Mouse (Mus musculus) MEL (cell line): Measurements from ENCODE around the gene Mrpl10. TPM values are rescaled to one million over a fixed set of nuclear protein-coding genes. Genes with fewer than 3 reads are reported as not detected.

Source experiments
- DNase-seq: peaks from one replicate; pipeline ENCODE4 v3.0.0; 2011; ENCODE audit warnings: low read depth, low spot score
- H3K27ac ChIP-seq: 2 replicates; pipeline ENCODE4 v1.5.1; 2012; ENCODE audit warnings: low read depth, mild to moderate bottlenecking, control low read depth, low read length, moderate library complexity; ENCODE audit not compliant: control insufficient read depth
- H3K27me3 ChIP-seq, 2 experiments: fragments of 150-350 bp in 1 of 2; sonication (generic) in 1 of 2; 2 replicates each; pipeline ENCODE4 v1.6.1; 2012; ENCODE audit warnings: low read length in 2 of 2, mild to moderate bottlenecking in 2 of 2, improper control_type of control experiment in 1 of 2, moderate library complexity in 1 of 2; ENCODE audit not compliant: insufficient read depth in 2 of 2, control insufficient read depth in 1 of 2
- H3K36me3 ChIP-seq, 2 experiments: 2 replicates each; pipeline ENCODE4 v1.6.1; 2012 to 2014; ENCODE audit warnings: low read length in 2 of 2, improper control_type of control experiment in 1 of 2, inconsistent platforms in 1 of 2, mild to moderate bottlenecking in 1 of 2; ENCODE audit not compliant: insufficient read depth in 2 of 2, control insufficient read depth in 1 of 2
- H3K4me1 ChIP-seq, 2 experiments: fragments of 150-350 bp in 1 of 2; sonication (generic) in 1 of 2; 2 replicates each; pipeline ENCODE4 v1.6.1; 2012; ENCODE audit warnings: low read length in 2 of 2, improper control_type of control experiment in 1 of 2, mild to moderate bottlenecking in 1 of 2; ENCODE audit not compliant: insufficient read depth in 2 of 2, control insufficient read depth in 1 of 2
- H3K4me3 ChIP-seq, 2 experiments: fragments of 150-350 bp in 1 of 2; sonication (generic) in 1 of 2; 2 replicates each; pipeline ENCODE4 v1.5.1; 2012; ENCODE audit warnings: low read depth in 2 of 2, low read length in 2 of 2, mild to moderate bottlenecking in 2 of 2, moderate library complexity in 2 of 2, control low read depth in 1 of 2, improper control_type of control experiment in 1 of 2; ENCODE audit not compliant: control insufficient read depth in 1 of 2, insufficient read depth in 1 of 2
- H3K79me2 ChIP-seq: 2 replicates; pipeline ENCODE4 v1.6.1; 2012; ENCODE audit warnings: mild to moderate bottlenecking, low read length, moderate library complexity; ENCODE audit not compliant: control insufficient read depth, poor library complexity, insufficient read depth
- H3K9ac ChIP-seq: 2 replicates; pipeline ENCODE4 v1.6.1; 2012; ENCODE audit warnings: low read depth, mild to moderate bottlenecking, control low read depth, low read length, moderate library complexity; ENCODE audit not compliant: control insufficient read depth, poor library complexity, severe bottlenecking
- H3K9me3 ChIP-seq: fragments of 150-350 bp; sonication (generic); replicated peaks from 2 replicates; pipeline ENCODE4 v1.6.1; 2012; ENCODE audit warnings: mild to moderate bottlenecking, low read length, improper control_type of control experiment, moderate library complexity; ENCODE audit not compliant: insufficient read depth
- BHLHE40 ChIP-seq: IDR thresholded peaks from 2 replicates; pipeline ENCODE4 v1.6.1; 2012; ENCODE audit warnings: low read depth, mild to moderate bottlenecking, inconsistent platforms, low read length, improper control_type of control experiment, borderline replicate concordance
- CHD1 ChIP-seq: IDR thresholded peaks from 2 replicates; pipeline ENCODE4 v1.6.1; 2012; ENCODE audit warnings: low read depth, mild to moderate bottlenecking, inconsistent platforms, low read length, improper control_type of control experiment
- CHD2 ChIP-seq: IDR thresholded peaks from 2 replicates; pipeline ENCODE4 v1.6.1; 2011; ENCODE audit warnings: low read length, improper control_type of control experiment
- CTCF ChIP-seq, 3 experiments: IDR thresholded peaks in 2 of 3; conservative IDR thresholded peaks in 1 of 3; 2 replicates each; pipeline ENCODE4 v1.5.1; 2011 to 2012; ENCODE audit warnings: low read length in 3 of 3, low read depth in 2 of 3, mild to moderate bottlenecking in 2 of 3, improper control_type of control experiment in 1 of 3, inconsistent platforms in 1 of 3, mixed read lengths in 1 of 3, moderate library complexity in 1 of 3; ENCODE audit not compliant: control insufficient read depth in 1 of 3, insufficient read depth in 1 of 3, poor library complexity in 1 of 3, severe bottlenecking in 1 of 3
- E2F4 ChIP-seq: IDR thresholded peaks from 2 replicates; pipeline ENCODE4 v1.6.1; 2011; ENCODE audit warnings: low read depth, low read length, improper control_type of control experiment, borderline replicate concordance
- EP300 ChIP-seq, 2 experiments: IDR thresholded peaks; 2 replicates each; pipeline ENCODE4 v1.6.1; 2011; ENCODE audit warnings: improper control_type of control experiment in 2 of 2, low read length in 2 of 2, low read depth in 1 of 2, mild to moderate bottlenecking in 1 of 2
- GABPA ChIP-seq: IDR thresholded peaks from 2 replicates; pipeline ENCODE4 v1.6.1; 2012; ENCODE audit warnings: low read depth, mild to moderate bottlenecking, inconsistent platforms, low read length, improper control_type of control experiment, moderate library complexity
- GATA1 ChIP-seq: IDR thresholded peaks from 2 replicates; pipeline ENCODE4 v1.6.1; 2011; ENCODE audit warnings: low read depth, low read length, improper control_type of control experiment
- HCFC1 ChIP-seq: IDR thresholded peaks from 2 replicates; pipeline ENCODE4 v1.6.1; 2012; ENCODE audit warnings: low read depth, mild to moderate bottlenecking, inconsistent platforms, low read length, improper control_type of control experiment, moderate library complexity
- JUND ChIP-seq: IDR thresholded peaks from 2 replicates; pipeline ENCODE4 v1.6.1; 2011; ENCODE audit warnings: low read depth, mild to moderate bottlenecking, improper control_type of control experiment, low read length
- KAT2A ChIP-seq: conservative IDR thresholded peaks from 2 replicates; pipeline ENCODE4 v1.6.1; 2012; ENCODE audit warnings: low read depth, low read length, improper control_type of control experiment, inconsistent platforms
- MAFK ChIP-seq: IDR thresholded peaks from 2 replicates; pipeline ENCODE4 v1.6.1; 2011; ENCODE audit warnings: low read depth, mild to moderate bottlenecking, low read length, improper control_type of control experiment, borderline replicate concordance
- MAZ ChIP-seq: IDR thresholded peaks from 2 replicates; pipeline ENCODE4 v1.6.1; 2012; ENCODE audit warnings: low read depth, mild to moderate bottlenecking, inconsistent platforms, low read length, improper control_type of control experiment
- MEF2A ChIP-seq: IDR thresholded peaks from 2 replicates; pipeline ENCODE4 v1.6.1; 2014; ENCODE audit warnings: low read depth, mild to moderate bottlenecking, inconsistent platforms, low read length, improper control_type of control experiment; ENCODE audit not compliant: poor library complexity, insufficient replicate concordance, severe bottlenecking; ENCODE audit errors: extremely low read depth
- MXI1 ChIP-seq: IDR thresholded peaks from 2 replicates; pipeline ENCODE4 v1.6.1; 2011; ENCODE audit warnings: mild to moderate bottlenecking, low read depth, low read length, improper control_type of control experiment
- MYB ChIP-seq: IDR thresholded peaks from 2 replicates; pipeline ENCODE4 v1.6.1; 2011; ENCODE audit warnings: mild to moderate bottlenecking, low read depth, low read length, improper control_type of control experiment
- MYC ChIP-seq: IDR thresholded peaks from 2 replicates; pipeline ENCODE4 v1.6.1; 2011; ENCODE audit warnings: low read depth, mild to moderate bottlenecking, low read length, improper control_type of control experiment, moderate library complexity
- NELFE ChIP-seq: IDR thresholded peaks from 2 replicates; pipeline ENCODE4 v1.6.1; 2011; ENCODE audit warnings: low read depth, low read length, improper control_type of control experiment
- NRF1 ChIP-seq: IDR thresholded peaks from 2 replicates; pipeline ENCODE4 v1.6.1; 2014; ENCODE audit warnings: low read depth, mild to moderate bottlenecking, inconsistent platforms, low read length, improper control_type of control experiment, moderate library complexity; ENCODE audit not compliant: poor library complexity, insufficient read depth, severe bottlenecking
- POLR2A ChIP-seq, 2 experiments: IDR thresholded peaks; 2 replicates each; pipeline ENCODE4 v1.6.1; 2011 to 2012; ENCODE audit warnings: low read length in 2 of 2, mild to moderate bottlenecking in 2 of 2, control low read depth in 1 of 2, improper control_type of control experiment in 1 of 2, low read depth in 1 of 2, moderate library complexity in 1 of 2; ENCODE audit not compliant: control insufficient read depth in 1 of 2, insufficient read depth in 1 of 2, poor library complexity in 1 of 2
- RAD21 ChIP-seq: IDR thresholded peaks from 2 replicates; pipeline ENCODE4 v1.6.1; 2011; ENCODE audit warnings: mild to moderate bottlenecking, low read depth, low read length, improper control_type of control experiment
- RCOR1 ChIP-seq: IDR thresholded peaks from 2 replicates; pipeline ENCODE4 v1.6.1; 2012; ENCODE audit warnings: low read depth, mild to moderate bottlenecking, inconsistent platforms, low read length, improper control_type of control experiment
- SIN3A ChIP-seq: IDR thresholded peaks from 2 replicates; pipeline ENCODE4 v1.6.1; 2012; ENCODE audit warnings: low read length, improper control_type of control experiment, inconsistent platforms
- SMC3 ChIP-seq: IDR thresholded peaks from 2 replicates; pipeline ENCODE4 v1.6.1; 2011; ENCODE audit warnings: low read depth, low read length, improper control_type of control experiment
- TAL1 ChIP-seq: IDR thresholded peaks from 2 replicates; pipeline ENCODE4 v1.6.1; 2012; ENCODE audit warnings: mild to moderate bottlenecking, inconsistent platforms, low read length, moderate library complexity, mixed read lengths
- TBP ChIP-seq: IDR thresholded peaks from 2 replicates; pipeline ENCODE4 v1.8.0; 2011; ENCODE audit warnings: low read depth, low read length, improper control_type of control experiment
- TCF12 ChIP-seq: IDR thresholded peaks from 2 replicates; pipeline ENCODE4 v1.6.1; 2014; ENCODE audit warnings: low read depth, mild to moderate bottlenecking, inconsistent platforms, low read length, improper control_type of control experiment, moderate library complexity
- USF2 ChIP-seq, 2 experiments: IDR thresholded peaks; 2 replicates each; pipeline ENCODE4 v1.6.1; 2011 to 2012; ENCODE audit warnings: improper control_type of control experiment in 2 of 2, low read length in 2 of 2, borderline replicate concordance in 1 of 2, inconsistent platforms in 1 of 2, low read depth in 1 of 2, mild to moderate bottlenecking in 1 of 2; ENCODE audit not compliant: insufficient read depth in 1 of 2
- ZC3H11A ChIP-seq: IDR thresholded peaks from 2 replicates; pipeline ENCODE4 v1.6.1; 2012; ENCODE audit warnings: low read depth, mild to moderate bottlenecking, inconsistent platforms, low read length, improper control_type of control experiment
- ZMIZ1 ChIP-seq: IDR thresholded peaks from 2 replicates; pipeline ENCODE4 v1.6.1; 2012; ENCODE audit warnings: low read depth, mild to moderate bottlenecking, inconsistent platforms, low read length, improper control_type of control experiment, moderate library complexity
- ZNF384 ChIP-seq: IDR thresholded peaks from 2 replicates; pipeline ENCODE4 v1.6.1; 2012; ENCODE audit warnings: low read depth, mild to moderate bottlenecking, inconsistent platforms, low read length, improper control_type of control experiment
- polyA plus RNA-seq, 2 experiments: library from polyadenylated mRNA; stranded (reverse) in 1 of 2; unstranded in 1 of 2; fragments of >175 nt in 1 of 2; fragments of >200 nt in 1 of 2; gene quantifications; 2 replicates each; pipeline versions ENCODE4 v1.2.1 to v1.2.4; 2012; ENCODE audit warnings: low replicate concordance in 2 of 2, low read depth in 1 of 2; ENCODE audit not compliant: insufficient read length in 2 of 2, insufficient read depth in 1 of 2, missing spikeins in 1 of 2
- total RNA-seq: library from RNA; depleted of rRNA; stranded (reverse); fragments of 300-350 nt; gene quantifications from 2 replicates; pipeline ENCODE4 v1.2.3, GENCODE M21; 2012

Mrpl10 gene
- total and polyA plus RNA-seq, 3 experiments = 79.3 to 106 TPM; not detected in 1

GRCm38 (mm10) chr11:97044902-97045301 lies 3.5 kb downstream of the Mrpl10 start:
- Histone ChIP-seq H3K9me3 (no peaks in the 10 kb centered on the region), H3K9ac (no peak overlapping the region), H3K4me1 (peaks cover 0 to 9% of the 10 kb centered on the region in 2 experiments; a peak in 2 of 4 replicates), H3K4me3 (no peak overlapping the region), H3K36me3 (peaks cover 0 to 10% of the 10 kb centered on the region in 2 experiments; a peak in 2 of 4 replicates), H3K27me3 (no peaks in the 10 kb centered on the region), H3K27ac (no peak overlapping the region), H3K79me2 (peaks cover 21% of the 10 kb centered on the region)
- no peak for DNase-seq
- TF ChIP-seq RCOR1 (no peak), E2F4 (no peak), ZC3H11A (no peak)

- DNase-seq = peak; percentile 84
- Histone ChIP-seq H3K4me3 (no peak overlapping the region), H3K79me2 (peaks cover 21% of the 10 kb centered on the region), H3K9ac (no peak overlapping the region), H3K4me1 (peaks cover 0 to 10% of the 10 kb centered on the region in 2 experiments; a peak in 2 of 4 replicates), H3K9me3 (no peaks in the 10 kb centered on the region), H3K36me3 (peaks cover 0 to 7% of the 10 kb centered on the region in 2 experiments; a peak in 2 of 4 replicates), H3K27me3 (no peaks in the 10 kb centered on the region), H3K27ac (no peak overlapping the region)
- peak; percentile 48 to 78 (median 53) for TF ChIP-seq CTCF (IDR thresholded peaks at IDR 0.05 in 2 of 3, conservative IDR thresholded peaks at IDR 0.05 in 1 of 3; ENCODE audit: control insufficient read depth in 1 of 3, insufficient read depth in 1 of 3, low read depth in 2 of 3, low read length in 3 of 3, poor library complexity in 1 of 3, severe bottlenecking in 1 of 3)
- no peak for TF ChIP-seq GATA1
- TF ChIP-seq RCOR1 = no peak
- TF ChIP-seq GABPA = no peak
- no peak for TF ChIP-seq TCF12
- no peak for TF ChIP-seq MAFK
- no peak for TF ChIP-seq USF2 (IDR thresholded peaks at IDR 0.05; ENCODE audit: borderline replicate concordance in 1 of 2, insufficient read depth in 1 of 2, low read depth in 1 of 2, low read length in 2 of 2)
- peak; percentile 95 for TF ChIP-seq MYC
- TF ChIP-seq CHD2 = no peak
- no peak for TF ChIP-seq TAL1
- no peak for TF ChIP-seq NRF1
- no peak for TF ChIP-seq MYB
- peak; percentile 59 for TF ChIP-seq SMC3
- TF ChIP-seq E2F4 = no peak
- no peak for TF ChIP-seq CHD1
- TF ChIP-seq EP300 (IDR thresholded peaks at IDR 0.05; ENCODE audit: low read depth in 1 of 2, low read length in 2 of 2) = no peak
- peak; percentile 46; the same call in 1 of the 2 replicates for TF ChIP-seq MXI1
- peak; percentile 68 for TF ChIP-seq SIN3A
- TF ChIP-seq NELFE = no peak
- peak in 1 of 2 experiments; percentile 28; a peak in 1 of 4 replicates for TF ChIP-seq POLR2A (IDR thresholded peaks at IDR 0.05; ENCODE audit: control insufficient read depth in 1 of 2, insufficient read depth in 1 of 2, low read depth in 1 of 2, low read length in 2 of 2, poor library complexity in 1 of 2)
- TF ChIP-seq ZMIZ1 = no peak
- no peak for TF ChIP-seq MEF2A
- no peak for TF ChIP-seq MAZ
- peak; percentile 94 for TF ChIP-seq ZNF384
- TF ChIP-seq TBP = 0 out of 2 replicates have a peak, but pooled peaks have one; percentile 16
- TF ChIP-seq BHLHE40 = no peak
- peak; percentile 18; the same call in 1 of the 2 replicates for TF ChIP-seq ZC3H11A
- TF ChIP-seq HCFC1 = peak; percentile 41; the same call in 1 of the 2 replicates
- TF ChIP-seq KAT2A = no peak
- TF ChIP-seq JUND = no peak
- peak; percentile 54 for TF ChIP-seq RAD21
These were observed 4.5 kb downstream of the Mrpl10 start for GRCm38 (mm10) chr11:97045861-97046260.
